Comparison of ENCODE assay signal across 8 mouse cellular contexts in genomic region chr11:11878981-11879698, GRCm38 (mm10). TPM values are rescaled to one million over a fixed set of nuclear protein-coding genes. Genes with fewer than 3 reads are reported as not detected.
DNase-seq lines count a peak whose midpoint lies in the region; ATAC-seq and TF ChIP-seq lines count a peak whose summit lies in the region.

No protein-coding gene starts in this region.

- no peak for ATAC-seq in hindbrain, postnatal 0 days
- ATAC-seq in forebrain, embryonic 14.5 days = no peak
- no peak for ATAC-seq in hindbrain, embryonic 12.5 days (ENCODE audit: low FRiP score)
- peak; percentile 58 for ATAC-seq in midbrain, embryonic 16.5 days

- peak overlapping the region; percentile 87 for H3K27ac ChIP-seq in hindbrain, embryonic 10.5 days
- H3K27ac ChIP-seq in hindbrain, postnatal 0 days = no peak overlapping the region; the same call in 1 of the 2 replicates
- H3K27ac ChIP-seq in forebrain, embryonic 14.5 days (ENCODE audit: low read depth, low read length) = no peak overlapping the region
- H3K27ac ChIP-seq in hindbrain, embryonic 12.5 days = peak overlapping the region; percentile 77
- no peak overlapping the region for H3K27ac ChIP-seq in midbrain, embryonic 16.5 days (ENCODE audit: low read length)

- H3K4me2 ChIP-seq in hindbrain, postnatal 0 days (ENCODE audit: low read depth, low read length) = no peak overlapping the region
- no peak overlapping the region for H3K4me2 ChIP-seq in forebrain, embryonic 14.5 days (ENCODE audit: low read length)
- no peak overlapping the region for H3K4me2 ChIP-seq in hindbrain, embryonic 12.5 days (replicated peaks)
- H3K4me2 ChIP-seq in midbrain, embryonic 16.5 days (ENCODE audit: low read length) = no peak overlapping the region

- H3K4me1 ChIP-seq in hindbrain, embryonic 10.5 days (replicated peaks) = peaks cover 58% of the 10 kb centered on the region
- no peaks in the 10 kb centered on the region for H3K4me1 ChIP-seq in hindbrain, postnatal 0 days (ENCODE audit: insufficient read depth, low read length)
- H3K4me1 ChIP-seq in forebrain, embryonic 14.5 days (ENCODE audit: control insufficient read depth, insufficient read depth, low read length) = no peaks in the 10 kb centered on the region
- H3K4me1 ChIP-seq in hindbrain, embryonic 12.5 days = peaks cover 29% of the 10 kb centered on the region
- H3K4me1 ChIP-seq in midbrain, embryonic 16.5 days (ENCODE audit: control insufficient read depth, insufficient read depth, low read length) = peaks cover 8% of the 10 kb centered on the region

- H3K27me3 ChIP-seq in hindbrain, embryonic 10.5 days (ENCODE audit: insufficient read depth, poor library complexity, severe bottlenecking) = no peaks in the 10 kb centered on the region
- H3K27me3 ChIP-seq in hindbrain, postnatal 0 days (ENCODE audit: insufficient read depth, low read length) = no peaks in the 10 kb centered on the region
- H3K27me3 ChIP-seq in forebrain, embryonic 14.5 days (replicated peaks; ENCODE audit: control insufficient read depth, insufficient read depth, low read length) = no peaks in the 10 kb centered on the region
- H3K27me3 ChIP-seq in hindbrain, embryonic 12.5 days = no peaks in the 10 kb centered on the region
- H3K27me3 ChIP-seq in midbrain, embryonic 16.5 days (ENCODE audit: control insufficient read depth, insufficient read depth, low read depth, low read length) = peaks cover 2% of the 10 kb centered on the region; the same call in 1 of the 2 replicates

- DNase-seq in hindbrain, embryonic 10.5 days (ENCODE audit: low spot score) = no peak
- no peak for DNase-seq in hindbrain, postnatal 0 days (ENCODE audit: low spot score)
- no peak for DNase-seq in forebrain, embryonic 14.5 days (ENCODE audit: low spot score)
- no peak for DNase-seq in frontal cortex, postnatal 36 days (ENCODE audit: low spot score in 2 of 2)
- no peak for DNase-seq in Muller cell, postnatal 12 days (ENCODE audit: inconsistent ontology term)
- no peak for DNase-seq in left cerebral cortex, postnatal 36 days (ENCODE audit: low spot score in 2 of 2)

- intact Hi-C loops in left cerebral cortex, postnatal 36 days (cut with DNase I) = no loop called here

- no peaks in the 10 kb centered on the region for H3K36me3 ChIP-seq in hindbrain, embryonic 10.5 days
- H3K36me3 ChIP-seq in hindbrain, postnatal 0 days (ENCODE audit: insufficient read depth, low read length) = no peaks in the 10 kb centered on the region
- no peaks in the 10 kb centered on the region for H3K36me3 ChIP-seq in forebrain, embryonic 14.5 days (ENCODE audit: control insufficient read depth, insufficient read depth, low read length)
- H3K36me3 ChIP-seq in hindbrain, embryonic 12.5 days = no peaks in the 10 kb centered on the region
- no peaks in the 10 kb centered on the region for H3K36me3 ChIP-seq in midbrain, embryonic 16.5 days (ENCODE audit: control insufficient read depth, insufficient read depth, low read length)

- H3K9ac ChIP-seq in hindbrain, postnatal 0 days (replicated peaks; ENCODE audit: low read length) = no peak overlapping the region
- H3K9ac ChIP-seq in forebrain, embryonic 14.5 days (ENCODE audit: low read length) = peak overlapping the region; percentile 14; the same call in 1 of the 2 replicates
- no peak overlapping the region for H3K9ac ChIP-seq in hindbrain, embryonic 12.5 days
- H3K9ac ChIP-seq in midbrain, embryonic 16.5 days (ENCODE audit: low read depth, low read length) = no peak overlapping the region

- no peak overlapping the region for H3K4me3 ChIP-seq in hindbrain, embryonic 10.5 days
- no peak overlapping the region for H3K4me3 ChIP-seq in hindbrain, postnatal 0 days (ENCODE audit: low read length)
- no peak overlapping the region for H3K4me3 ChIP-seq in forebrain, embryonic 14.5 days (ENCODE audit: low read depth, low read length)
- H3K4me3 ChIP-seq in hindbrain, embryonic 12.5 days = no peak overlapping the region
- no peak overlapping the region for H3K4me3 ChIP-seq in midbrain, embryonic 16.5 days (ENCODE audit: low read depth, low read length)

- TF ChIP-seq CTCF in hindbrain, postnatal 0 days (IDR thresholded peaks at IDR 0.05; ENCODE audit: low read depth) = no peak

- no peaks in the 10 kb centered on the region for H3K9me3 ChIP-seq in hindbrain, embryonic 10.5 days
- no peaks in the 10 kb centered on the region for H3K9me3 ChIP-seq in hindbrain, postnatal 0 days (ENCODE audit: low read length)
- no peaks in the 10 kb centered on the region for H3K9me3 ChIP-seq in forebrain, embryonic 14.5 days (replicated peaks; ENCODE audit: control insufficient read depth, low read length)
- H3K9me3 ChIP-seq in hindbrain, embryonic 12.5 days (replicated peaks) = no peaks in the 10 kb centered on the region
- no peaks in the 10 kb centered on the region for H3K9me3 ChIP-seq in midbrain, embryonic 16.5 days (replicated peaks; ENCODE audit: control insufficient read depth, low read length, poor library complexity, severe bottlenecking)

- WGBS in hindbrain, embryonic 10.5 days = 48% methylated on average over 10 of the region's 10 CpGs
- WGBS in hindbrain, postnatal 0 days = 59% methylated on average over 10 of the region's 10 CpGs
- 57% methylated on average over 10 of the region's 10 CpGs for WGBS in forebrain, embryonic 14.5 days
- 47% methylated on average over 10 of the region's 10 CpGs for WGBS in hindbrain, embryonic 12.5 days
- 50% methylated on average over 10 of the region's 10 CpGs for WGBS in midbrain, embryonic 16.5 days

RNA-seq across cellular contexts. Expression of gene Ddc, which starts 18.8 kb away (rescaled TPM):
- polyA plus RNA-seq in hindbrain, embryonic 10.5 days (2016; fragmentation: Nextera tagmentation; extraction: Ambion mirVana) = 10.2 TPM in 2 replicates
- total RNA-seq in hindbrain, postnatal 0 days (2014; rRNA removed) = 11.4 and 13.7 TPM in 2 replicates
- 15.4 and 20.5 TPM in 2 replicates for polyA plus RNA-seq in hindbrain, postnatal 0 days (2015; fragmentation: Nextera tagmentation; extraction: Ambion mirVana)
- 7.3 TPM in 2 replicates for polyA plus RNA-seq in forebrain, embryonic 14.5 days (2014; fragmentation: Nextera tagmentation; extraction: Ambion mirVana)
- polyA plus RNA-seq in hindbrain, embryonic 12.5 days (2016; fragmentation: Nextera tagmentation; extraction: Ambion mirVana) = 8.3 and 12.4 TPM in 2 replicates
- 18.4 and 21.7 TPM in 2 replicates for polyA plus RNA-seq in midbrain, embryonic 16.5 days (2015; fragmentation: Nextera tagmentation; extraction: Ambion mirVana)
- 1 to 10 TPM; 5.4 TPM for total RNA-seq in left cerebral cortex, postnatal 36 days (2021)

Comparison
In these comparisons a context has a peak if more than half of its experiments do, and no peak if none do; other contexts are left out.
1. H3K27ac ChIP-seq: peak in hindbrain, embryonic 10.5 days (single experiment) and hindbrain, embryonic 12.5 days (single experiment); none in hindbrain, postnatal 0 days (single experiment), forebrain, embryonic 14.5 days (single experiment) and midbrain, embryonic 16.5 days (single experiment).